Mouse (Mus musculus) intestine, embryonic 14.5 days (tissue): ENCODE results near the gene Wdr91. TPM values are rescaled to one million over a fixed set of nuclear protein-coding genes. Genes with fewer than 3 reads are reported as not detected.

ENCODE experiments used
- ATAC-seq: fragments of 200-750 bp; cut with Nextera tagmentation; replicated peaks from 2 replicates; pipeline ENCODE4 v1.8.0; 2017; ENCODE audit warnings: low read depth, moderate number of reproducible peaks, moderate TSS enrichment, moderate library complexity; ENCODE audit not compliant: low FRiP score, low TSS enrichment
- DNase-seq: peaks from one replicate; pipeline ENCODE4 v3.0.0-alpha.2; 2018; ENCODE audit warnings: low spot score
- H3K27ac ChIP-seq: fragments of 300-500 bp; sonication (generic); 2 replicates; pipeline ENCODE4 v1.5.1; 2014; ENCODE audit warnings: low read depth, mild to moderate bottlenecking, control low read depth
- H3K27me3 ChIP-seq: fragments of 300-500 bp; sonication (generic); replicated peaks from 2 replicates; pipeline ENCODE4 v1.6.1; 2014; ENCODE audit warnings: low read length, control low read depth; ENCODE audit not compliant: control insufficient read depth, insufficient read depth
- H3K36me3 ChIP-seq: fragments of 300-500 bp; sonication (generic); 2 replicates; pipeline ENCODE4 v1.6.1; 2014; ENCODE audit warnings: low read length, control low read depth; ENCODE audit not compliant: control insufficient read depth, insufficient read depth
- H3K4me1 ChIP-seq: fragments of 300-500 bp; sonication (generic); replicated peaks from 2 replicates; pipeline ENCODE4 v1.6.1; 2014; ENCODE audit warnings: low read length, control low read depth, mixed read lengths; ENCODE audit not compliant: control insufficient read depth, insufficient read depth
- H3K4me2 ChIP-seq: fragments of 300-500 bp; sonication (generic); 2 replicates; pipeline ENCODE4 v1.6.1; 2014; ENCODE audit warnings: low read length
- H3K4me3 ChIP-seq: fragments of 300-500 bp; sonication (generic); 2 replicates; pipeline ENCODE4 v1.5.1; 2014; ENCODE audit warnings: low read depth, low read length, control low read depth, mixed read lengths
- H3K9ac ChIP-seq: fragments of 300-500 bp; sonication (generic); 2 replicates; pipeline ENCODE4 v1.6.1; 2014; ENCODE audit warnings: mild to moderate bottlenecking, low read length
- H3K9me3 ChIP-seq: fragments of 300-500 bp; sonication (generic); 2 replicates; pipeline ENCODE4 v1.6.1; 2016; ENCODE audit warnings: low read length, control low read depth; ENCODE audit not compliant: control insufficient read depth
- WGBS: fragments of 180-500 bp; shearing (Covaris S2); extraction: QIAGEN DNeasy Blood & Tissue Kit; methylation state at CpG from one replicate; pipeline ENCODE4 v1.1.7; 2014; 5-methylcytosine and 5-hydroxymethylcytosine counted together
- polyA plus RNA-seq: library from polyadenylated mRNA; unstranded; fragments of >200 nt; fragmentation: Nextera tagmentation; extraction: Ambion mirVana; gene quantifications from 2 replicates; pipeline ENCODE4 v1.2.1, GENCODE M21; 2014

Wdr91 gene
- polyA plus RNA-seq, 1 experiment from 2014 or later = 8.2 TPM

DNA sequence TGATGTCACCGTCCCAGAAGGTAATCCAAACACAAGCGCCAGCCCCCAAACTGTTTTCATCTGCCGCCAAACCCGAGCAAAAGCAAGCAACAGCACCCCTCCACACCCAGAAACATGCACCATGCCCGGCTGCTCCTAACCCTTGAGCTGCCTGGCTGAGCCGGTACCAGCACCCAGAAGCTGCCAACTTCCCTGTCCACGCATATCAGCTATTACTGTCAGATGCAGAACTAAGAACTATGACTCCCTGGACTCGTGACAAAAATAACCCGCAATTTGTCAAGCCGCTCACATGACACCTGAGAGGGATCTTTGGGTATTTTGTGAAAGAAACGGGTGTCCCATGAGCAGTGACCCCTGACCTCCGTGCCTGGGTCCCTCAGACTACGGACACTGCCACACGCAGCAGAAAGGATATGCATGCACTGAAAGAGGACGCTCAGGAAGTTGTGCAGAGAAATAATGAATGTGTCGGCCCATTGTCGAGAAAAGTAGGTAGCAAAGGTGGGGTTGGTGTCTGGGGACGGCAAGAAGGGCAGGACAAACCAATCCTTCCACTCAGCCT lies 2.9 kb downstream of the Wdr91 start:
- Histone ChIP-seq H3K9me3 (no peaks in the 10 kb centered on the region), H3K27ac (no peak overlapping the region), H3K27me3 (no peaks in the 10 kb centered on the region), H3K4me3 (no peak overlapping the region), H3K9ac (no peak overlapping the region), H3K4me2 (no peak overlapping the region), H3K4me1 (peaks cover 7% of the 10 kb centered on the region), H3K36me3 (peaks cover 49% of the 10 kb centered on the region)
- no peak for ATAC-seq
- WGBS = 87% methylated on average over 18 of the region's 18 CpGs
- DNase-seq = no peak

DNA sequence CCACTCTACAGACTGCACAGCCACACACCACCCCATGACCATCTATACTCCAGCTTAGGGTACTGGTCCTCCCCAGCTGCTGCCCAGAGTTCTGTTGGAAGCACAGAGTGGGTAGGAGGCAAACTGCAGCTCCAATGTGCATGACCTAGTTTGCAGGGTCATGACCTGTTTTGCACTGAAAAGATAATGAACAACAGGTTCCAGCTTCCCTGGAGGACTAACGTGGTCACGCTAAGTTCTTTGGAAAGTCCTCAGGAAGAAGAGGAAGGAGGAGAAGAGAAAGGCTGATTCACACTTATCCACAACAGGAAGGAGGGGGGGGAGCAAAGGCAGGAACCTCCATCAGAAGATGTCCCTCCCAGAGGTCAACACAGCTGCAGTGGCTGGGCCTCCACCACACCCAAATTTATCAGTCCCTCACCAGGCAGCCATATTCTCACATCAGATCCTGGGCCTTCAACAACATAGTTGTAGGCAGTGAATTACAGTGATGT lies 3.5 kb downstream of the Wdr91 start:
- Histone ChIP-seq H3K4me1 (peaks cover 8% of the 10 kb centered on the region), H3K4me3 (no peak overlapping the region), H3K27me3 (no peaks in the 10 kb centered on the region), H3K9me3 (no peaks in the 10 kb centered on the region), H3K9ac (no peak overlapping the region), H3K36me3 (peaks cover 51% of the 10 kb centered on the region), H3K27ac (no peak overlapping the region), H3K4me2 (no peak overlapping the region)
- 73% methylated on average over 2 of the region's 2 CpGs for WGBS
- DNase-seq (no peak), ATAC-seq (no peak)

DNA sequence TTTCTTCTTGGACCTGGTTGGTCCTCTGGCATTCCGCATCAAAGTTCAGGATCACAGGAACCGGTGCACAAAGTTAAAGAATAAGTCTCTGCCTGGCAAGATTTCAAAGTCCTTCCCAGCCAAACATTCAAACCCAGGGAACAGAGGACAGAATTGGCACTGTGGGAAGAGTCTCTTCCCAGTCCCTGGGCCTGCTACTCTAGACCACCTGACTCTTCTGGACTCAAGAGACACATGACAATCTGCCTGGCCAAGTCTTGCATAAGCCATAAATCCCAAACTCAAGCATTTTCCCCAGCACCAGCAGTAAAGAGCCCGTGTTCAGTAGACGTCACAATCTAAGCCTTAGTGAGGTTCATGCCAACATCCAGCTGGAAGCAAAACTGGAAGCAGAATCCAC lies 4.0 kb downstream of the Wdr91 start:
- 89% methylated on average over 4 of the region's 4 CpGs for WGBS
- Histone ChIP-seq H3K4me3 (no peak overlapping the region), H3K9ac (no peak overlapping the region), H3K27me3 (no peaks in the 10 kb centered on the region), H3K9me3 (no peaks in the 10 kb centered on the region), H3K4me1 (peaks cover 11% of the 10 kb centered on the region), H3K36me3 (peaks cover 53% of the 10 kb centered on the region), H3K27ac (no peak overlapping the region), H3K4me2 (no peak overlapping the region)
- no peak for DNase-seq
- ATAC-seq = no peak

DNA sequence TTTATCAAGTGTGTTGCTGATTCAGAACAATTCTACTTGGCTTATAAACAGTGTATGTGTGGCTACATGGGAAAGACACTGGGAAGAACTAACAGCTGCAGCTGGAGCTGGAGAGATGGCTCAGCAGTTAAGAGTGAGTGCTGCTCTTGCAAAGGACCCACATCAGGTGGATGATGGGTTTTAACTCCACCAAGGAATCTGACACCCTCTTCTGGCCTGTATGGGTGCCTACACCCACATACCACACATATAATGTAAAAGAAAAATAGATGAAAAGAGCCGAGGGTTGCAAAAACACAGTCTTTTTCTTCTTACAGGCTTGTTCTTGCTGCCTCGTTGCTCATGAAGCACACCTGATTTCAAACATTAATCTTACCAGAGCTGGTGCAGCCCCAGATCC lies 4.6 kb downstream of the Wdr91 start:
- WGBS = 79% methylated on average over 2 of the region's 2 CpGs
- DNase-seq = no peak
- H3K4me1 ChIP-seq = peaks cover 11% of the 10 kb centered on the region
- no peak for ATAC-seq
- no peak overlapping the region for H3K4me2 ChIP-seq
- H3K36me3 ChIP-seq = peaks cover 56% of the 10 kb centered on the region
- no peak overlapping the region for H3K27ac ChIP-seq
- no peak overlapping the region for H3K4me3 ChIP-seq
- H3K9me3 ChIP-seq = no peaks in the 10 kb centered on the region
- H3K27me3 ChIP-seq = no peaks in the 10 kb centered on the region
- H3K9ac ChIP-seq = no peak overlapping the region

DNA sequence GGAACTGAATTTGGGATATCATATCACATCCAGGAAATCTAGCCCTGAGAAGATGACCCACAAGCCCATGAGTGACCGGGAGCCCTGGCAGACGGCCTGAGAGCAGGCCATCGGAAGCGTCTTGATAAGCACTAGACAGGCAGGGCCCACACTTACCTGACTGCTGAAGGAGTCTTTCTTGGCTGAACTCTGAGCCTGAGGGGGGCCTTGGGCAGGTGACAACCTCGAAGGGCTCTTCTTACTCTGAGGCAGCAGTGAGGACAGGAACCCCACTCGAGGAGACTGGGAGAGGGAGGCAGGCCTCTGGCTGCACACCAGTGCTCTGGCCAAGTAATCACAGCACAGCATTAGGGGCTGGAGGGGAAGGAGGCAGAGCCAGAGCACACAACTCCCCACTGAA lies 6.3 kb downstream of the Wdr91 start:
- WGBS = 93% methylated on average over 6 of the region's 6 CpGs
- H3K4me2 ChIP-seq = no peak overlapping the region

DNA sequence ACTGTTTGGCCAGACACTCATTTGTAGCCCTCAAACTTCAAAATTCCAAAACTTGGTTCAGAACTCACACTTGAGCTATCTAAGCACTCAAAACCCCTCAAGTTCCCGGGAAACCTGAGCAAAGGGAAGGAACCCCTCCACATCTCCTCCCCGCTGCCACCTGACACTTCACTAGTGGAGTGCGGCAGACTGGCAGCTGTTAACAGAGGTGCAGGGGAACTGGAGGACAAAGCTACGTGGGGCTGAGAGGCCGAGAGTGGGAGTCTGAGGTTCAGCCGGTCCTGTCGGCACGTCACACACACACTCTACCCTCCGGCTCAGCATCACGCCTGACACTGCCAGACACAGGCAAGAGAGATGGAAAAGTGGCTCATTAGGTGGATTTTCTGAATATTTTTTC lies 6.8 kb downstream of the Wdr91 start:
- WGBS = 86% methylated on average over 10 of the region's 10 CpGs
- no peak for ATAC-seq
- Histone ChIP-seq H3K27ac (no peak overlapping the region), H3K9ac (no peak overlapping the region), H3K4me2 (no peak overlapping the region), H3K4me3 (no peak overlapping the region), H3K36me3 (peaks cover 64% of the 10 kb centered on the region), H3K27me3 (no peaks in the 10 kb centered on the region), H3K4me1 (0 out of 2 replicates have a peak, but pooled peaks cover 4% of the 10 kb centered on the region), H3K9me3 (no peaks in the 10 kb centered on the region)
- DNase-seq = no peak

More for the DNA sequence above, 6.3 kb downstream of the Wdr91 start:
- peaks cover 63% of the 10 kb centered on the region for H3K36me3 ChIP-seq
- no peak overlapping the region for H3K27ac ChIP-seq
- no peak for ATAC-seq
- no peak overlapping the region for H3K4me3 ChIP-seq
- no peaks in the 10 kb centered on the region for H3K9me3 ChIP-seq
- H3K9ac ChIP-seq = no peak overlapping the region
- 0 out of 2 replicates have a peak, but pooled peaks cover 4% of the 10 kb centered on the region for H3K4me1 ChIP-seq
- DNase-seq = no peak
- no peaks in the 10 kb centered on the region for H3K27me3 ChIP-seq

DNA sequence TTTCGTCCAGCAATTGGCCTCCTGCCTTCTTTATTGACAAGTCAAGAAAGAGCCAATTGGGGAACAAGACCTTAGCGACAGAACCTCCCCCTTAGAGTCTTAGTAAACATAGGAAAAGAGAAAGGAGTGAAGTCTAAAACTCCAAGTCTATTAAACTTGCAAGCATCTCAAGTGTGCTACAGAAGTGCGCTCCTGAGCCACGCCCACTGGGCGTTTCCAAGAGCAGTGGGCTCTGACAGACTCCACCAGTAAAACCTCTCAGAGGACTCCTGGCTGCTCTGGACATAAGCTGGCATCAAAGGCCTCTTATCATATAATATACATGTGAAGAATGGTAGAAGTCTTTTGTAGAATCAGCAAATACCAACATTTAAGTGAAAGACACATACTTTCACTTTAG lies 7.2 kb downstream of the Wdr91 start:
- Histone ChIP-seq H3K9ac (no peak overlapping the region), H3K4me2 (no peak overlapping the region), H3K4me1 (0 out of 2 replicates have a peak, but pooled peaks cover 4% of the 10 kb centered on the region), H3K9me3 (no peaks in the 10 kb centered on the region), H3K27me3 (no peaks in the 10 kb centered on the region), H3K4me3 (no peak overlapping the region), H3K36me3 (peaks cover 66% of the 10 kb centered on the region), H3K27ac (no peak overlapping the region)
- no peak for ATAC-seq
- 68% methylated on average over 5 of the region's 5 CpGs for WGBS
- DNase-seq = no peak

DNA sequence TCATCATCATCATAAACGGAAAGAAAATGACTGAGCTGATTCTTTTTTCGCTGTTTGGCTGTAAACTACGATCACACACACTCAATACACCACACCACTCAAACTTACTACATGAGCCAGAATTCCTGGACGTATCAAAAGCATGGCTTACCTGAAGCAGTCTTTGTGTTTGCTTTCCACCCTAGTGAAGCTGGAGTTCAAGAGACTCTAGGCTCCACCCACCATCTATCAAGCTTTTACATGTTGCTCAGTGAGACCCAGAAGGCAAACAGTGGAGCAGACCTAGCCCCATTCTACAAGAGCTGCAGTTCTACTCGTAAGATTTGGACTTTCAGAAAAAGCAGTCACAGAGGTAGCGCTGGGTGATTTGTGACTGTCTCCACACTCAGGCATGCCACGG lies 8.1 kb downstream of the Wdr91 start:
- Histone ChIP-seq H3K4me2 (no peak overlapping the region), H3K27me3 (no peaks in the 10 kb centered on the region), H3K36me3 (peaks cover 67% of the 10 kb centered on the region), H3K27ac (no peak overlapping the region), H3K9ac (no peak overlapping the region), H3K4me3 (no peak overlapping the region), H3K4me1 (0 out of 2 replicates have a peak, but pooled peaks cover 4% of the 10 kb centered on the region), H3K9me3 (no peaks in the 10 kb centered on the region)
- WGBS = 83% methylated on average over 7 of the region's 7 CpGs
- ATAC-seq (no peak), DNase-seq (no peak)

DNA sequence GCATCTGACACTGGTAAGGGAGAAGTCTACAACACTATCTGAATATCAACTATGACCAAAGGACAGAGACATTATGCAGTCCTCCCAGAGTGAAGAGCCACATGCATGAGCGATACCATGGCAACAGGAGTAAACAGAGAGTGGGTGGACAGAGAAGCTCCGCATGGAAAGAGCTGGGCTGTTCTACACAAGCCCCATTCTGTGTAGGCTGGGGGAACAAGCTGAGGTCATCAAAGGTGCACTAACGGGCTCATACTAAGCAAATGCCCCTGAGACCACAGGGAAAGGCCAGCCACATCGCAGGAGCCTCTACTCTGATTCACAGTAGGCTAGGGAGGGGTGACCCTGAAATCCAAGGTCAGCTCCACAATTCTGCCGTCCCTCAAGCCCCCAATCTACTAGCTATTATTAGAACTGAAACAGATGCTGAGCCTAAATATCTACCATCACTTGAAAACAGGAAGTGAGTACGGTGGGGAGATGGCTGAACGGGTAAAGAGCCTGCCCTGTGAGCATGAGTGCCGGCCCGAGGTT lies 8.7 kb downstream of the Wdr91 start:
- H3K36me3 ChIP-seq = peaks cover 67% of the 10 kb centered on the region
- DNase-seq = no peak

More for the DNA sequence above, 8.7 kb downstream of the Wdr91 start:
- WGBS = 55% methylated on average over 9 of the region's 9 CpGs
- Histone ChIP-seq H3K4me1 (0 out of 2 replicates have a peak, but pooled peaks cover 4% of the 10 kb centered on the region), H3K9ac (no peak overlapping the region), H3K27ac (no peak overlapping the region), H3K27me3 (no peaks in the 10 kb centered on the region), H3K4me3 (no peak overlapping the region), H3K4me2 (no peak overlapping the region), H3K9me3 (no peaks in the 10 kb centered on the region)
- ATAC-seq = no peak
